Mouse (Mus musculus) frontal cortex, postnatal 36 days (tissue): ENCODE measurements around the gene Dph7.
"Not testable (repeated sequence)": the region's sequence is repeated elsewhere in the genome, so short reads cannot be mapped to it uniquely, and the experiment has no call there.

Experiments
- DNase-seq, 2 experiments: peaks; one replicate each; pipeline ENCODE4 v3.0.0; 2022; ENCODE audit warnings: low spot score in 2 of 2

Gene Dph7

DNA sequence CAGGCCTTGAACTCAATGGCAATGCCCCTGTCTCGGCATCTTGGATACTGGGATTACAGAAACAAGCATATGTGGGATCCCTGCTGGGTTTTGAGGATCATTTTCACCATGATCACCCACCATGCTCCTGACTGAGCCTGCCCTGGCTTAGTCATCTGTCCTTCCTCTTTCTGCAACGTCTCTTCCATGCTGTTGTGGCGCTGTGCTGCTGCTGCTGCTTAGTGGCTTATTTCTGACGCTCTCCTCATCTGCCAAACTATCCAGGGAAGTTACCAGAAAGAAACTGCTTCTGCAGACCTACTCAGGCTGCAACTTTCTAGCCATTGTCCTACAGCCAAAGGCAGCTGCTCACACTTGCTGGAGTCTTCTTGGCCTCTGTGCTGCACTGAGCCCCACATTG is 8.2 kb downstream of the Dph7 start:
- DNase-seq, result no peak

- DNase-seq, result not testable (repeated sequence)
These were observed 12.3 kb downstream of the Dph7 start for GRCm38 (mm10) chr2:24974452-24974851.

- DNase-seq, result peak; percentile 96
These were observed 12.9 kb downstream of the Dph7 start, which contains the start of gene Mrpl41 for GRCm38 (mm10) chr2:24974906-24975703. Mrpl41 (minus strand) TSS chr2:24975098.

- peak; percentile 48 to 73 for DNase-seq
These were observed 13.6 kb downstream of the Dph7 start, which contains the start of gene Pnpla7 for GRCm38 (mm10) chr2:24975704-24976297. Pnpla7 (plus strand) TSS chr2:24976033.

DNA sequence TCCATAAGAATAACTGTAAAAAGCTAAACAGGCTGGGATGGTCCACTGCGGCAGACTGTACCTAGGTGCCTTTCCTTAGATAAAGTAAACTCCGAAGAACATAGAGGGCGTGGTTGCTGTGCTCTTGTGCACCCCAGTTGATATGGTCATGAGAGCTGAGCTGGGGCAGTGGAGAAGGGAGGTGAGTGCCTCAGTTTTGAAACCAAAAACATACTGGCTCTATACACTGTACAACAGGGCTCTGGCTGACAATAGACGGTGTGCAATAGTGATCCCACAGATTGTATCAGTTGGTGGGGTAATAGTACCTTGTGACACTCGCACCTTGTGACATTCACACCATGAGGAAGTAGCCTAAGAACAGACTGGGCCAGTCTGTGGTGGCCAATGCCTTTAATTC is 14.8 kb downstream of the Dph7 start:
- DNase-seq, result no peak

- DNase-seq, result no peak
These were observed 25.6 kb downstream of the Dph7 start for GRCm38 (mm10) chr2:24987762-24988161.

DNA sequence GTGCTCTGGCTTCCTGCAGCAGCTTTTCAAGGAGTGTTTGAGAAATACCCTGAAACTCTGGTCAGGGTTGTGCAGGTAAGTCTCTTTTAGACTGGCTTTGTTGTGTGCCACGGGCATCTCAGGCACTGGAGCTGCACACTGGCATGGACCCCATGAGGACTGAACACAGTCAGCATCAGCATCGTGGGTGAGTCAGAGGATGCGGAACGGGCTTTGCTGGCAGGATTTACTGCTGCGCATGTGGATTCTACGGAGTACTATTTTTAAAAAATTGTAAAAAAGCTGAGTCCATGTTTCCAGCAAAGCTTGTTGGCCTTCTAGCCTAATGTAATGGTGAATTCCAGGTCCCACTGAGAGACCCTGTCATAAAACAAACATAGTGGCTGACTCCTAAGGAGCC is 33.1 kb downstream of the Dph7 start:
- DNase-seq, result peak; percentile 31 to 43

DNA sequence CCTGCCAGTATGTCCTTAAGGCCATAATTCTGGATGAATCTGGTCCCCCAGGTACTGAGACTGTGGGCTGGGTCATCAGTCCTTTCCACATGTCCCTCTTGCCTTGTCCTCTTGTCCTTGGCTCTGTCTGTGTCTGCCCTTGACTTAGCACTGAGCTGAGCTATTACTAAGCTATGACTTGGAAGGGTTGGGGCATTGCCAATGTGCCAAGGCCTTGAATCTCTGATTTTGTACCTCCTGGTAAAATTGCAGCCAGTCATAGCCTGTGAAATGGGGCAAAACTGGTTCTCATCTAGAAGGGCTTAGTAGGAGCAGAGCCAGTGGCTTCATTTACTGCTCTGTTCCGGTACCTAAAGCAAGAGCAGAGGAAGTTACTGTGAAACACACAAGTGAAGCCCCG is 34.3 kb downstream of the Dph7 start:
- no peak for DNase-seq

DNA sequence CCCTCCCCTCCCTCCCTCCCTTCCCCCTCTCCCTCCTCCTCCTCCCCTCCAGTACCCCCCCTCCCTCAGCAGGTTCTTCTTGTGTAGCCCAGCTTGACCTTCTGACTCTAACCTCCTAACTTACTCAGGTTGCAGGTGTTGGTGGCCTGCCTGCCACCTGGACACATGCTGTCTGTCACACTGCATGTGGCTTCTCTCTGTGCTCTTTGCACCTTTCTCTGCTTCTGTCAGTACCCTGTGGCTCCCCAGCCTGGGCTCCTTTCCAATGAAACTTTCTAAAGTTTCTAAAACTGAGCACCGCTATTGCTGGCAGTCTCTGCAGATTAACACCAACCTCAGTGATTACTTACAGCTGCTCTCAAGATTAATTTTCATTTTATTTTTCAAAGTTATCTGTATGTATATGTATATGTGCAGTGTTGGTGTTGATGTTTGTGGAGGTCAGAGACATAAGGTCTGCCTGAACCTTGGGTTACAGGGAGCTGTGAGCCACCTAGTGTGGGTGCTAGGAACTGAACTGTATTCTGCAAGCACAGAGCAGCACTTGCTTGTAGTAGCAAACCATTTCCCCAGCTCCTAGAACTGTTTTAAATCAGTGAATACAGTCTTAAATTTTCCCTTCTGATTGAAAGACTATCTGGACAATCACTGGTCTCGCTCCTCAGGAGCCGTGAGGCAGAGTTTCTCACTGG is 38.5 kb downstream of the Dph7 start:
- peak in 1 of 2 experiments; percentile 27 for DNase-seq

DNA sequence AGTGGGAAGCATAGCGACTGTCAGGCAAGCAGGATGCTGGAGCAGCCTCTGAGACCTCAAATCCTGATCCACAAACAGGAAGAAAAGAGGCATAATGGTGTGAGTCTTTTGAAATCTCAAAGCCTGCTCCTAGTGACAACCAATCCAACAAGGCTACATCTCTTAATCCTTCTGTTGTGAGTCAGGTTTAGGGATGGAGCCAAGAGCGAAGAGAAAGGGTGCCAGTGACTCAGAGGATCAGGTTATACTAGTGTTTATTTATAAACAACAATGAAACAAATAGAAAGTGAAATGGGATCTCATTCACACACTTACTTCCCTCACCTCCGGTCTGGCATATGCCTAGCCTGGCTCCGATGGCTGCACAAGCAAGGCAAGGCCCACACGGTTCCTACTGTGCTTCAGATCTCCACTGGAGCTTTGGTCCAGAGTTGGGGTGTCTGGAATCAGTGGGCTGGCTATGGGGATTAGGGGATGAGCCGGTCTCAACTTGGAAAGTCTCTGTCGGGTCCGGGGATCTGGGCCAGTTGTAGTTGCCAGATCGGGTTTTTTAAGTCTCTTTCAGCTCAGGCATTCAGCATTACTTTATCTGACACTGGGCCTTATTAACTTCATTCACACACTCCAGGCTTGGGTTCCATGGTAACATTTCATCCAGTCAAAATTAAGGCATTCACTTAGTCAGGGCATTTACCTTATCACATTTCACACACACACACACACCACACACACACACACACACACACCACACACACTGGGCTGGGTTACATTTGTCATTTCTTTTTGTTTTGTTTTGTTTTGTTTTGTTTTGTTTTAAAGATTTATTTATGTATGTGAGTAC is 42.0 kb downstream of the Dph7 start:
- no peak for DNase-seq

DNA sequence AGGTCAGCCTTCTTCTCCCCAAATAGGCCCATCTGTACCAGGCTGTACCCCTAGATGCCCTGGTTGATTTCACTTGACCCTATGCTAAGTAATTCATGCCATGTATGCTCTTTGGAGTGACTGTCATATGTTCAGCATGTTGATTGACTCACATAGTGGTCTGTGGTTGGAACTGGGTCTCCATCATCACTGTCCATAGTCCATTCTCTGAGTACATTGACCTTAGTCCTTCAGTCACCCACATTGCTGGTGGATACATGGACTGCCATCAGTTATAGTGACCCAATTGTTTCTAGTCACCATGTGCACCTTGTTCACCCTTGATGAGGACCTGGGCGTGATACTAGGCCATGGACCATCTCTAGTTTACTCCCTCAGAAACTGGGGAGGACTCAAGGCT is 44.6 kb downstream of the Dph7 start:
- DNase-seq, result no peak

DNA sequence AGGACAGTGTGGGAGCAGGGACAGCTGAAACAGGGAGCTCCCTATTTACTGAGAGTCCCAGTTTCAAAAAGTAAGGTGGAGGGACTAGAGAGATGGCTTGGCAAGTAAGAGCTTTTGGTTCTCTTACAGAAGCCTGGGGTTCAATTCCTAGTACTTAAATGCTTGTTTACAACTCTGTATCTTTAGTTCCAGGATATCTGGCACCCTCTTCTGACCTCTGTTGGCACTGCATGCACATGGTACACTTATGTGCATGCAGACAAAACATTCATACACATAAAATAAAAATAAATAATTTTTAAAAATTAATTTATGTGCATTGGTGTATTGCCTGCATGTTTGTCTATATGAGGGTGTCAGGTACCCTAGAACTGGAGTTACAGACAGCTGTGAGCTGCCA is 46.0 kb downstream of the Dph7 start:
- DNase-seq, result no peak
